Mouse (Mus musculus) heart, postnatal 14 days (tissue): ENCODE data around the gene Wdr45. TPM values are rescaled to one million over a fixed set of nuclear protein-coding genes. Genes with fewer than 3 reads are reported as not detected.
"Not testable (repeated sequence)": the region's sequence is repeated elsewhere in the genome, so short reads cannot be mapped to it uniquely, and the experiment has no call there.

Source experiments
- DNase-seq, 2 experiments: peaks; one replicate each; pipeline ENCODE4 v3.0.0; 2021 to 2022
- intact Hi-C: fragments of 180-260 bp; cut with DNase I; formaldehyde crosslinking; loops from one replicate; pipeline ENCODE4 v1.15.1; 2025
- long read RNA-seq, 2 experiments: library from polyadenylated mRNA; stranded (forward); transcript quantifications; one replicate each; pipeline ENCODE4 v2.0.0; 2021
- total RNA-seq, 2 experiments: library from RNA; stranded (reverse); gene quantifications; 2 replicates each; pipeline ENCODE4 v1.2.3; 2021

The Wdr45 gene
- 10 to 100 TPM; 28.8 to 38.3 TPM for total RNA-seq
- long read RNA-seq, experiment 1, transcript Wdr45-201 (11 exons, 1,609 nt): major isoform, 9 of 19 reads
- long read RNA-seq, experiment 1, partial matches to known transcripts: 1 of 19 reads
- long read RNA-seq, experiment 1, other reads (novel, unspliced or antisense): 7 of 19 reads
- long read RNA-seq, experiment 2, transcript Wdr45-201 (11 exons, 1,609 nt): major isoform, 20 of 28 reads
- long read RNA-seq, experiment 2, partial matches to known transcripts: 0 of 28 reads
- long read RNA-seq, experiment 2, other reads (novel, unspliced or antisense): 4 of 28 reads

DNA sequence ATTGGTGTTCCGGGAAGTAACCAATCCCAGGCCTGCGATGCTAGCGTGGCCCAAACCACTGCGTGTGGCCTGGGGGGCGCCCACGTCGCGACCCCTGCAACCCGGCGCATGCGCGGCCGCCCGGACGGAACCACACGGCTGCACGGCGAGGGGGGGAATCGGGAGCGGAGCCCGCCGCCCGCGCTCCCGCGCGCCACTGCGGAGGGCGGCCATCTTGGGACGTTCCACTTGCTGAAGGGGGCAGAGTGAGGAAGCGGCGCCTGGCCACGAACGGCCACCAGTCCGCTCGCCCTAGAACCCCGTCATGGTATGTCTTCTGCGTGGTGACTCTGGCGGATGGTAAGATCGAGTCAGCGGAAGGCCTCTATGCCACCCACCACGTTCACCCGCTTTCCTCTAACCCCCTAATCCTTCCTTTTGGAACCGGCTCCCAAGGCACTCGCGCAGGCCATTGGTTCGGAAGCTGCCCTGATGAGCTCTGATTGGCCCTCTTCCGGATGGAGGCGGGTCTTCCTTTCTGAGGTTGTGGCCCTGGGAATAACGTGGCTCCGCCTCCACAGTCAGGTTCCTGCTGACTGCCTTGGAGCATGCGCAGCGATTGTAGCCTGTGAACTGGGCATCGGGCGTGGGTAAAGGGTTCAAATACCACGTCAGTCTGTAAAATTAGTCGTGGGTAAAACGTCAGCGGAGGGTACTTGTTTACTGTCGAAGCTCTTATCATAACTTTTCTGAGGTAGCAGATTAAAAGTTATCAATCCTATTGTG lies at the start of gene Wdr45:
Gene Wdr45, plus strand, starts transcription at position 199 of the 765 bp plus-strand sequence.
- DNase-seq: peak; percentile 88 to 90
- intact Hi-C loops: not testable (repeated sequence)

DNA sequence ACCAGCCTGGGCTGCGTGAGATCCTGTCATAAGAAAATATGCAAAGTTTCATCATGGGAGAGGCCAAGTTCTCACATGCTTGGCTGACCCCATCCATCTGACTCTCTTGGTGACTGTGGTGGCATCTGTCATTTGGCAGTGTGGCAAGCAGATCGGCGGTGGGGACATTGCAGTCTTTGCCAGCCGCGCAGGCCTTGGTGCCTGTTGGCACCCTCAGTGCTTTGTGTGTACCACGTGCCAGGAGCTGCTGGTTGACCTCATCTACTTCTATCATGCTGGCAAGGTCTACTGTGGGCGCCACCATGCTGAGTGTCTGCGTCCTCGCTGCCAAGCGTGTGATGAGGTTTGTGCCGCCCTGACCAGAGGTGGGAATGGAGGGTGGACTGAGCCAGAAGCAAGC lies 49.3 kb upstream of the Wdr45 start:
- DNase-seq: peak; percentile 22 to 41

DNA sequence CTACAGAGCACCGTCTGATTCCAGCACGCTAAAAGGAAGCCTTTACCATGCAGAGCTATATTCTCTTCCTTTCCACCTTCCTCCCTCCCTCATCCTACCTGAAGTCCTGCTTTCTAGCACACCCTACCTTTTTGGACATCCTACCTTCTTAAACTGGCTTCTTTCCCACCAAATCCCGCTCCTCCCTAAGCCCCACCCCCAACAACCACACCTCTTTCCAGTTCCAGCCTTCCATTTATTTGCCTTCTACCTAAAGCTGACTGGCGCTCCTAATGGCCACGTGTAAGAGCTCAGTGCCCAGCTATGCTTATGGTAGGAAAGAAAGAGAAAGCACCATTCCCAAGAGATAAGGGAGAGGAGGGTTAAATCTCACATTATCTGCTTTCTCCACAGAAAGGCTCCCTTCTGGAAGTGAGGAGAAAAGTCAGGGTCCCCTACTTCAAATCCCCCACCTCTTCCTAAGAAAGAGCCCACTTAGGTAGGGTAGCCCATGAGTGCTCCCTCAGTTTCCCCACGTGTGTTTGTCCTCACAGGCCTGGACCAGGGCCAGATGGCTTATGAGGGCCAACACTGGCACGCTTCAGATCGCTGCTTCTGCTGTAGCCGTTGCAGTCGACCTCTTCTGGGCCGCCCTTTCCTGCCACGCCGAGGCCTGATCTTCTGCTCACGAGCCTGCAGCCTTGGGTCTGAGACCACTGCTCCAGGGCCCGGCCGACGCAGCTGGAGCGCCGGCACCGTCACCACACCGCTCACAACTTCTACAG lies 48.2 kb upstream of the Wdr45 start:
- no peak for DNase-seq
- intact Hi-C loops: no loop called here

More for the DNA sequence above, 49.3 kb upstream of the Wdr45 start:
- intact Hi-C loops: no loop called here

DNA sequence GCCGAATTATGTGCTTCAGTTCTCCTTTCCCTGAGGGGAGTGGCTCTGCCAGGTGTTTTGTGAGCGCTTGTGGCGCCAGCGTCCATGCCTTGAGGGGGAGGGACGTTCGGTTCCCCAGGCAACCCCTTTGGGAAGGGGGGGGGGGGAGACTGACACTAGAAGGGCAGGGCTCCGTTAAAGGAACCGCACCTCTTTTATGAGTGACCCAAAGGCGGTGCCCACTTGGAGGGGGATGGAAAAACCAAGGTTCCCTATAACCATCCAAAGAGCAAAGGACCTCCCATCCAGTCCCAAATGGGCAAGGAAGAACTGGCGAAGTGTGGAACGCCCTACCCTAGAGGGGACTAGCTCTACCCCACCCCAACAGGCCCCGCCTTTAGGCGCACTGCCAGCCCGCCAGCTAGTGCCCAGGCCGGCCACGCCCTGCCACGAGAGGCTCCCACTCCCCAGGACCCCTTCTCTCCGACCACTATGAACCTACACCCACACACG lies 43.7 kb upstream of the Wdr45 start:
- peak; percentile 75 to 76 for DNase-seq
- intact Hi-C loops: no loop called here

DNA sequence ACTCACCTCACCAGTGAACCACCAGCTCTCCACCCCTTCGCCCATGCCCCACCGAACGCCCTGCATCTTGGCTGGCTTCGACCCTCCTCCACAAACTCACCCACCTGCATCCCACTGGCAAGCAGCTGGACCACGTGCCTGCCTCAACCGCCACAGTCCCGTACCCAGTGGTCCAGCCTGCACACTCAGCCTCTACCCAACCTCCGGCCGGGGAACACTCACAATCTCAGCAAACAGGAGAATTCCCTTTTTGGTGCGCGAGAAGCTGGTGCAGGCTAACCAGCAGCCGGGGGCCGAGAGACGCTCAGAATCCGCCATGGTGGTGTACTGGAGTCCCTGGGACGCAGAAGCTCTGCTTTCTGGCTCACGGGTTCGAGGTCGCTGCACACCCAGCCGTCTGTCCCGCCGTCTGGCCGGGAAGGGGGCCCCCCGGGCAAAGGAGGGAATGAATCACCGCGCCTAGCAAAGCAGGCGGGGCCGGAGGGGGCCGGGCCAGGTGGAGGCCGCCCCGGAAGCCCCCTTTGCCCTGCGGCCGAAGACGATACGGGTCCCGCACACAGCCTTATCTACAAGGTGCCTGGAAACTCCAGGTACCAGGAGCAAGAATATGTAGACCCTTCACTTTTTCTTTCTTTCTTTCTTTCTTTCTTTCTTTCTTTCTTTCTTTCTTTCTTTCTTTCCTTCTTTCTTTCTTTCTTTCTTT lies 43.1 kb upstream of the Wdr45 start, which contains the start of gene Plp2:
Gene Plp2, minus strand, starts transcription at position 470 of the 703 bp plus-strand sequence.
- peak; percentile 40 to 49 for DNase-seq
- intact Hi-C loops: no loop called here

DNA sequence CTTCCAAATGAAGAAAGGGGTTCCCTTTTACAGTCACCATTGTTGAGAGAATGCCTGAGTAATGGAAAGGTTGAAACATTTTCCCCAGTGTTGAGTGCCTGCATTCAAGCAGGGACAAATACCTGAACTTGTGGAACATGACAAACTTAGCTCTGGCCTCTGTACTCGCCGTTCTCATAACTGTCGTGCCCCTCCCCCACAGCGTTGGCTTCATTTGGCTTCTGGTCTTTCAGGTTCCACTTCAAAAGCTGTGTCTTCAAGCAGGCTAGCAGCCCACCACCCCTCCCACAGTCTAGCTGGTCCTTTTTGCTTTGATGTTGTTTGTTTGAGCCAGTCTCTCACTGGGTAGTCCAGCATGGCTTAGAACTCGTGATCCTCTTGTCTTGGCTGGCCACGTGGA lies 41.4 kb upstream of the Wdr45 start:
- intact Hi-C loops: no loop called here
- no peak for DNase-seq

DNA sequence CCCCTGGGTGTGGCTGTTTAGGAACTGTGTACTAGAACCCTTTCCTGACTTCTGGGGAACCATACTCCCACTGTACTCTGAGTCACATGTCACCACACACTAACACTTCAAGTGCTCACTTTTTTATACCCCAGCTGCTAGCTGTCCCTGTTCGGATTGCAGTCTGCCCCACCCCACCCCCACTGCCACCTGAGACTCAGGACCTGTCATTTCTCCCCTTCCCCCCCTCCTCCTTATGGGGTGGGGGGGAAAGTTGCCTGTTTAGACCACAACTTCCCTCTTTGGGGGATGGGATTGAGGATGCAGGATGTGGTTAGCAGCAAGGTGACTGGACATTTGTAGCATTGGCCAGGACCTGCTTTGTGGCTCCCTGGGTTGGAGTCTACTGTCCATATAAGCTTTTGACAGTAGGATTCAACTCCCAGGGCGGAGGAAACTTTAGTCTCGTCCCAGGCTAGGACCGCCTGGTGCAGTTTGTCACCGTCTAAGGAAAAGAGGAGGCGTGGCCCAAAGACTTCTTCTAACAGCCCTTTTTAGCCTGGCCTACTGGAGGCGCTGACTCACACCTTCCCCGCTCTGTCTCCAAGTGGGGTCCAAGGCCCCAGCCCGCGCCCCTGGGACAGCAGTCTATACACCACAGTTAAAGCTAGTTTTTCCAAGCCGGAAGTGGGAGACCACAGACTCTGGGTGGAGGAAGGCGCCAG lies 40.4 kb upstream of the Wdr45 start:
- DNase-seq: no peak
- intact Hi-C loops: no loop called here

DNA sequence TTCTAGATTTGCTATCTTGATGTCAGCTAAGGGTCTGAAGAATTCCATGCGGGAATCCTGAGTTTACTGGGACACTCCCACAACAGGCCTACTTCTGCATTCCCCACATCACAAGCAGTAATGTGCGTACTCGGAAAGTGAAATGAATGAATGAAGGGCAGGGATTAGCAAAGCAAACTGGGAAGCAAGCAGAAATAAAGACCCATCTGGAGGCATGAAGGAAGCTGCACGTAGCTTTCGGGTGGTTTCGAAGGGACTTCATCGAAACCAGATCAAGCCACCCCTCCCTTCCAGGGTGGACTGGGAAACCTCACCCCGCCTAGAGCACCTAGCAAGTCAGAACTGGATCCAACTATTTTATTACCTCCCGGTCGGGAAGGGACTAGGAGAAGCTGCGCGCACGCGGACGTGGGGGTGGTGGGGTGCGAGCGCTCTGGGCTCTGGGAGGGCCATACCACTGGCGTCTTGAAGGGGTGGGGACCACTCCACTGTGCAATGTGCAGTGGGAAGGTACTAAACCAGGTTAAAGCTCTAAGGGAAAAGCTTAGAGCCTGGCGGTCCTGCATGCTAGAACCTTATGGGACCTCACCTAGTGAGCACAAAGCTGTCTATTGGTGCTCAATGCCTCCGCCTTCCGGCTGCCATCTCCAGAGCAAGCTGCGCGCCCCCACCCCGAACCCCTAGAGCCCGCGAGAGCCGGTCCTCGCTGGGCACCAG lies 39.7 kb upstream of the Wdr45 start:
- no peak for DNase-seq
- intact Hi-C loops: no loop called here

DNA sequence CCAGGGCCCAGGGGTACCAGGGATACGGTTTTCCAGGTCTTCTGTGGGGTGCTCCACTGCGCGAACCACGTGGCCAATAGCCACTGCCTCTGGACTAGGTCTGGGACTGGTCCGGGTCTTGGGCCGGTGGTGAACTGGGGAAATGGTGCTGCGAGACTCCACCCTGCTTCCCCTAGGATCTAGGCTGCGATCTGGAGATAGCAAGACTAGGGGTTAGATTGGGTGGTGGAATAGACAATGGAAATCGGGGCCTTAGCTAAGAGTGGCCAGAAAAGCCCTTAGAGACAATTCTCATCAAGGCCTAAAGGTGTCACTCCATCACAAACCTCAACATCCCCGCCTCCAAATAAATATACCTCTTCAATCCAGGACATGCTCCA lies 39.1 kb upstream of the Wdr45 start:
- intact Hi-C loops: no loop called here
- no peak for DNase-seq

DNA sequence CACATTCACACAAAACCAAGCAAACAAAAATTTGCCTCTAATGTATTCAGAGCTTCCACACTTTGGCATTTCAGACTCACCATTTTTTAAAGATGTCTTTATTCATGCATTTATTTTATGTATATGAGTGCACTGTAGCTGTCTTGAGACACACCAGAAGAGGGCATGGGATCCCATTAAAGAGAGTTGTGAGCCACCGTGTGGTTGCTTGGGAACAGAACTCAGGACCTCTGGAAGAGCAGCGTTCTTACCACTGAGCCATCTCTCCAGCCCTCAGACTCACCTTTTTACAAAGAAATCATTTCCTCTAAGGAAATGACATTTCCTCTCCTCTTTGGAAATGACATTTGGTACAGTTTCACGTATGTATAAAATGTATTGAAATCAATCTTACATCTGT lies 35.1 kb upstream of the Wdr45 start:
- intact Hi-C loops: no loop called here
- no peak for DNase-seq

DNA sequence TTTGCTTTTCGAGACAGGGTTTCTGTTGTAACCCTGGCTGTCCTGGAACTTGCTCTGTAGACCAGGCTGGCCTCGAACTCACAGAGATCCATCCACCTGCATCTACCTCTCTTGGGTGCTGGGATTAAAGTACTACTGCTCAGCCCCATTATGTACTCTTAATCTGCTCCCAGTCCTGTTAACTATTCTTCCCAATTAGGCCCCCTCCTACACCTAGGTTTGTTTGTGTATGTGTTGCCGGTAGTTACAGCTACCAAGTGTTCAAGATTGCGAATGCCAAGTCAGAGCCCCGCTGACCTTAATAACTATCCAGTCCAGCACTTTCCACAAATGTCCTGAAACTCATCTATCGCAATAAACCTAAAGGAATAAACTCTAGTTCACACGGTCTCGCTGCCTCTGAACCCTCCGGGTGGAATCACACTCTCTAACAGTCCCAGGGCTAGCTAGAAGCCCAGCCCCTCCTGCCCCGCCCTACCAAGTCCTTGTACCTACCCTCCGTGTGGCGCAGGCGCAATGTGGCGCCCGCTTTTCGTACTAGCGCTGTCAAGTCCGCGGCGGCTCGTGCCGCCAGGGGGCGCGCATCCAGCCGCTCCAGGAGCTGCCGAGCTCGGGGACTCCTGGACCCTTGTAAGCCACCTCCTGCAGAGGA lies 34.6 kb upstream of the Wdr45 start:
- DNase-seq: peak; percentile 94 to 95
- intact Hi-C loops: no loop called here

DNA sequence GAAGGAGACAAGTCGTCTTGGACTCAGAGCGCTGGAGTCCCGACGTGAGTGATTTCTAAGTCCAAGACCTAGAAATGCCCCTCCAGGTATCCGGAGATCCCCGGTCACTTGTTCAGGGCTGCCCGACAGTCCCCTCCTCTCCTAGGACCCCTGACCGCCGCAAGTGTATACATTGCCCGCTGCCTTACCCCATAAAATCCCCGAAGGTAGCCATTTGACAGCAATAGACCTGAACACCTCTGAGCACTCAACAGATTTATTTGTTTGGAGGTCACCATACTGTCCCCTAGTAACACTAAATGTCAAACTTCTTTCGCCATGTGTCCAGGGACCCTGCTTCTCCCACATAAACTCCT lies 34.1 kb upstream of the Wdr45 start:
- DNase-seq: no peak
- intact Hi-C loops: no loop called here

DNA sequence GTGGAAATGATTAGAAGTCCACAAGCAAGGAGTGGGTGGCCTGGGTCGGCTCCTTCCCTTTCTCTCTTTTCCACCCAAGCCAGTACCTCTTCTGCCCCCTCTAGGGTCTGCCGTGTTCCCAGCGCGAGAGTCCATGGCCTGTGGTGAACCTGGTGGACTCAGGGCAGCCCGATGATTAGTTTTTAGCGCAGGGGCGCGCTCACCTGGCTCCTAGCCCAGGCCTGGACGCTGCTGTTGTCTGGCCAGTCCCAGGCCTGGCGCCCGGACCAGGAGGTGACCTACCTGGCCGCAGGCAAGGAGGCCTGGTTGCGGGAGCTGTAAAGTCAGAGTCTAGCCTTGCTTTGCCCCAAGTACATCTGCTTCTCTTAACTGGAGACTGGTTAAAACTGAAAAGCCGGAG lies 33.3 kb upstream of the Wdr45 start, which contains the start of gene Magix:
Gene Magix, minus strand, starts transcription at position 388 of the 400 bp plus-strand sequence.
- DNase-seq: peak; percentile 54 to 57
- intact Hi-C loops: no loop called here

DNA sequence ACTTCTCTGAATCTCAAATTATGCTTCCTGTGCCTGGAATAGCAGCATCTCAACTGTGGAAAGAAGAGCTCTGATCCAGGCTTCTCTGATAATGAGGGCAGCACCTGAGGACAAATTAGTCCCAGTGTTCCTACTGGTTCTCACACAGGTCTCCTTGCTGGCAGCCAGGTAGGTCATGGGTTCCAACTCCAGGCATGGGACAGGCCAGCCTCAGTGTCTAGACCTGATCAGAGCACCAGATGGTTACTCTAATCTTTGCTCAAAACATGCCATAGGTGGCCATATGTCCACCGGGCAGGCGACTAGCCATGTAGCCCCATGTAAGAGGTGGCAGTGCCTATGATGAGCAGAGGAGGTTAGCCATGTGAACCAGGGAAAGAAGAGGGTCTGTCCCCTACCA lies 25.8 kb upstream of the Wdr45 start:
- DNase-seq: no peak
- intact Hi-C loops: no loop called here

DNA sequence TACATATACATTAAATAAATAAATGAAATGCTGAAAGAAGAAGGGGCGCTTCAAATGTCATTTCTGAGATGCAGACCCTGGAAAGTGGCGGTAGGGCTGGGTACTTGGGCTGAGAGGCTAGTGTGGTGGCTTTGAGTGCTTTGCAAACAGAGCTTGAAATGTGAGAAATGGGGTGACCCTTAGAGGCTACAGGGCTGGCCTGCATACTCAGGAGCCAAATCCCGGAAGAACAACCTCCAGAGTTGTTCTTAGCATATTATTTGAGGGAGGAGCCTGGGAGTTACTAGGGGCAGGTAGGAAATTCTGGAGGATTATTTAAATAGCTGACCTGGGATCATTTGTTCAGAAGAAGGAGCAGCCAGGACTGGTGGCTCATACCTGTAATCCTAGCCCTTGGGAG lies 23.6 kb upstream of the Wdr45 start:
- intact Hi-C loops: loop anchor here (5.0 to 10.0 kb wide), 2 partner anchors 218 to 366 kb away; no protein-coding TSS in a partner anchor
- DNase-seq: no peak

DNA sequence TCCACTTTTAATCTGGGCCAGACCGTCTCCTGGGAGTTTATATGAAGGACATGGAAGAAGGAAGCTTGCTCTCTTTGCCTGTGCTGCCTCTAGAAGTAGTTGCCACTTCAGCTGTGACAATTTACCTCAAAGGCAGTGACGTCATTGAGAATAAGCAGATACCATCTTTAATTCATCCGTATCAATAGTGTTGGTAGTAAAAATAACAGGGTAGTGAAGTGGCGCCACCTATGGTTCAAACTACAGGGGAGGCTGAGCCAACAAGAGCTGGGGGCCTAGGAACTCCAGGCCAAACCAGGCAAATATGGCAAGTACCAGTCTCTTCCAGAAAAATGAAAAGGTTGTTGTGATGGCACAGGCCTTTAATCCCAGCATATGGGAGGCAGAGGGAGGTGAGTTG lies 21.3 kb upstream of the Wdr45 start:
- DNase-seq: peak; percentile 24 to 39
- intact Hi-C loops: loop anchor here (2.0 to 10.0 kb wide), 3 partner anchors 221 to 368 kb away; no protein-coding TSS in a partner anchor

DNA sequence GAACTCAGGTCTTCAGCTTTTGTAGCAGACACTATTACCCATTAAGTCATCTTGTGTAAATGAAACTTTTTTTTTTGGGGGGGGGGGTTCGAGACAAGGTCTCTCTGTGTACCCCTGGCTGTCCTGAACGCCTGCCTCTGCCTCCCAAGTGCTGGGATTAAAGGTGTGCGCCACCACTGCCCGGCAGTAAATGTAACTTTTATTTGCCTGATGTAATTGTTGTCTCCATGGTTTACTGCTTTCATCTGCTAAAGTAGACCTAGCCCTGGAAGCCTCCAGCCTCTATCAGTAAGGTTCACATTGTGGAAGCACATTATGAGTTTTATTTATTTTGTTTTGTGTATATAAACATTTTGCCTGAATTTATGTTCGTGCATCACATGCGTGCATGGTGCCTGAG lies 17.6 kb upstream of the Wdr45 start:
- intact Hi-C loops: loop anchor here (10.0 kb wide), 1 partner anchor 372 kb away; no protein-coding TSS in a partner anchor
- no peak for DNase-seq

DNA sequence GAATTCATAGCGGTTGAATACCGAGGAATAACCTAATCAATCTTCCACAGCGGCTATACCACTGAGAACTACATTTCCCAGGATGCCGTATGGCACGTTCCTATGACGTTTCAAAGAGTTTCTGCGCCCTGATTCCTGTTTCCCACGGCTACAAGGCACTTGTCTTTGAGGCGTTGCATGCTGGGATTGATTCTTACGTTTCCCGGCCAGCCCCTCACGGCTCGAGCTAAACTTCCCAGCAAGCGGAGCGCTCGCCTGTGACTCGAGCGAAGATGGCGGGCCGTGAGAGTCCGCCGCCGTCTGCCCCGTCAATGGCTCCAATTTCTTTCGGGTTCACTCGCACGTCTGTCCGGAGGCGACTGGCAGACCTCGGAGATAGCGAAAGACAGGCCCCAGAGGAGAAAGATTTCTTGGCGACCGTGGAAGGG lies 17.2 kb upstream of the Wdr45 start, which contains the start of gene Gpkow:
Gene Gpkow, plus strand, starts transcription at position 178 of the 428 bp plus-strand sequence.
- intact Hi-C loops: loop anchor here (10.0 kb wide), 1 partner anchor 372 kb away; no protein-coding TSS in a partner anchor
- DNase-seq: peak; percentile 69 to 80
